Mouse (Mus musculus): ENCODE data around the gene Btbd2. TPM values are rescaled to one million over a fixed set of nuclear protein-coding genes. Genes with fewer than 3 reads are reported as not detected.

Btbd2 gene
- total RNA-seq, 2 experiments from 2014 or later, result 91.7 to 92.7 TPM

GRCm38 (mm10) chr10:80692249-80693165 is 35.6 kb upstream of the Btbd2 start:
- intact Hi-C loops (cut with DNase I), result no loop called here
- no peak for DNase-seq (ENCODE audit: low spot score in 2 of 2)

GRCm38 (mm10) chr10:80687850-80688249 is 31.0 kb upstream of the Btbd2 start:
- intact Hi-C loops (cut with DNase I), result loop anchor here (1.0 kb wide), 1 partner anchor 29 kb away; no protein-coding TSS in a partner anchor
- peak in 1 of 2 experiments; percentile 72 for DNase-seq (ENCODE audit: low spot score in 2 of 2)

- intact Hi-C loops (cut with DNase I), result no loop called here
- no peak for DNase-seq (ENCODE audit: low spot score in 2 of 2)
Observed at GRCm38 (mm10) chr10:80686617-80687016, 29.7 kb upstream of the Btbd2 start.

- no peak for DNase-seq (ENCODE audit: low spot score in 2 of 2)
- intact Hi-C loops (cut with DNase I), result loop anchor here (5.0 kb wide), 1 partner anchor 73 kb away; no protein-coding TSS in a partner anchor
Observed at GRCm38 (mm10) chr10:80684984-80685383, 28.1 kb upstream of the Btbd2 start.

DNA sequence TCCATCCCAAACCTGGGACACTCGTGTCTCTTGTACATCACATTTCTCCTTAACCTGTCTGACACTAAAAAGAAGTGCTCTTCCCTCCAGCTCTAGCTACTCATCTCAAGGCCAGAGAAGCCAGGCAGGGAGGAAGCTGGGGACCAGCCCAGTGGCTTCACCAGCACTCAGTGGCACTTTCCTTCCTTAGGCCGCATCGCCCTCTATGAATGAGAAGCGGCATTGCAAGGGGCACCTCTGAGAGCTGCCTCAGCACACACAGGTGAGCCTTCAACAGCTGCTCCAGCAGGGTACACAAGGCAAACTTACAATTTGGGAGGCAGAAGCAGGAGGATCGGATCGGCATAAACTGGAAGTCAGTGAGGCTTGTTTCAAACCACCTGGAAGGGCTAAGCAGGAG is 27.3 kb upstream of the Btbd2 start:
- intact Hi-C loops (cut with DNase I), result loop anchor here (5.0 kb wide), 1 partner anchor 72 kb away; no protein-coding TSS in a partner anchor
- DNase-seq (ENCODE audit: low spot score in 2 of 2), result peak in 1 of 2 experiments; percentile 55

DNA sequence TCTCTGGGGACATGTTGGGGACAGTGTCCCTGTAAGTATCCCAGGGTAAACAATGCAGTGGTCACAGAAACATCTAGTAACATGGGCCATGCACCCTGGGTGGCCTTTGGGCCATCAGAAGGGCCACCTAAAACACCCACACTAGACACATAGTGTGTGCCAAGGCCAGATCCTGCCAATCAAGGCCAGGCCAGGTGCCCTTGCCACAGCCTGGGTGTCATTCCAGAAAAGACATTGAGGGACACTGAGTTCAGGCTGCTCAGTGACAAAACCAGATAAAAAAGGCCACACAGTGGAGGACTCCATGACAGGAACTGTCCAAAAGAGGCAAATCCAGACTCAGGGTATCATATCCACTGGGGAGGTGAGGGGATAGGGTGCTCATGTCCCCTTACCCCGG is 26.8 kb upstream of the Btbd2 start:
- intact Hi-C loops (cut with DNase I), result loop anchor here (5.0 kb wide), 1 partner anchor 71 kb away; no protein-coding TSS in a partner anchor
- DNase-seq (ENCODE audit: low spot score in 2 of 2), result no peak

- no peak for DNase-seq (ENCODE audit: low spot score in 2 of 2)
- intact Hi-C loops (cut with DNase I), result loop anchor here (5.0 kb wide), 1 partner anchor 70 kb away; no protein-coding TSS in a partner anchor
Observed at GRCm38 (mm10) chr10:80682003-80682402, 25.1 kb upstream of the Btbd2 start.

- intact Hi-C loops (cut with DNase I), result loop anchor here (5.0 kb wide), 1 partner anchor 68 kb away; no protein-coding TSS in a partner anchor
- DNase-seq (ENCODE audit: low spot score in 2 of 2), result no peak
Observed at GRCm38 (mm10) chr10:80680260-80680696, 23.4 kb upstream of the Btbd2 start.

- intact Hi-C loops (cut with DNase I), result loop anchor here (5.0 kb wide), 2 partner anchors 67 to 92 kb away; no protein-coding TSS in a partner anchor
- DNase-seq (ENCODE audit: low spot score in 2 of 2), result no peak
Observed at GRCm38 (mm10) chr10:80679556-80680259, 22.8 kb upstream of the Btbd2 start.

DNA sequence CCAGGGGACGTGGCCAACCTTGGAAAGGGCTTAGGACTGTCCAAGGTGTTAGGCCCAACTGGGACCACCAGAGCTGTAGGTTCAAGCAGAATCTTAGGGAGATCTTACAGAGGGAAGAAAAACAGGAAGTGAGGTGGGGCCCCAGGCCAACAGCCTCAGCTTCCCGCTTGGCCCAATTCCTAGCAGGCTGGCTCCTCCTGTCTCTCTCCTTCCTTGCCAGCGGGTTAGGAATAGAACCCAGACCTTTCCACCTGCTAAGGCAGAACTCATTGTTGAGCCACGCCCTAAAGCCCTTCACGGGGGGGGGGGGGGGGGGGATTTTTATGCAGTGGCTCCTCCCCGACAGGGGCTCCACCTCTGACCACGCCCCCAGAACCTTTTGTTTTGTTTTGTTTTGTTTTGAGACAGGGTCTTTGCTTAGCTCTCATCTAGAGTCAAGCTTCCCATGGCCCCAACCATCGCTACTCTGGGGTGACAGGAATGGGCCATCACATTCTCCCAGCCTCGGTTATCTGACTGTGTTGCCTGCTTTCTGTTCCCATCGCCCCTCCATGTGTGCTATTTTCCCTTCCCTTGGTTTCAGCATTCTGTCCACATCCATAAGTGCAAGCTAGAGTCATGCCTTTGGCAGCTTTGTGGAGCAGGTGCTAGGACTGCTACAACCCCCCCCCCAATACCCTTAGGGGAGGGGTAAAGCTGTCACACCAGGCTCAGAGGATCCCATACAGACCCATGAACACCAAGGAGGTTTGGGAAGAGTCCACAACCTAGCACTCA is 21.9 kb upstream of the Btbd2 start:
- DNase-seq (ENCODE audit: low spot score in 2 of 2), result no peak
- intact Hi-C loops (cut with DNase I), result loop anchor here (5.0 kb wide), 1 partner anchor 91 kb away; no protein-coding TSS in a partner anchor

GRCm38 (mm10) chr10:80677942-80678436 is 21.1 kb upstream of the Btbd2 start, which contains the start of gene Mknk2:
Mknk2 (minus strand) TSS chr10:80678112.
- DNase-seq (ENCODE audit: low spot score in 2 of 2), result peak; percentile 76 to 84
- intact Hi-C loops (cut with DNase I), result loop anchor here (2.0 to 5.0 kb wide), 2 partner anchors 25 to 91 kb away; partner anchors contain the start of gene Izumo4

GRCm38 (mm10) chr10:80677128-80677875 is 20.4 kb upstream of the Btbd2 start:
- intact Hi-C loops (cut with DNase I), result loop anchor here (2.0 to 5.0 kb wide), 2 partner anchors 25 to 90 kb away; partner anchors contain the start of gene Izumo4
- DNase-seq (ENCODE audit: low spot score in 2 of 2), result peak in 1 of 2 experiments; percentile 45

DNA sequence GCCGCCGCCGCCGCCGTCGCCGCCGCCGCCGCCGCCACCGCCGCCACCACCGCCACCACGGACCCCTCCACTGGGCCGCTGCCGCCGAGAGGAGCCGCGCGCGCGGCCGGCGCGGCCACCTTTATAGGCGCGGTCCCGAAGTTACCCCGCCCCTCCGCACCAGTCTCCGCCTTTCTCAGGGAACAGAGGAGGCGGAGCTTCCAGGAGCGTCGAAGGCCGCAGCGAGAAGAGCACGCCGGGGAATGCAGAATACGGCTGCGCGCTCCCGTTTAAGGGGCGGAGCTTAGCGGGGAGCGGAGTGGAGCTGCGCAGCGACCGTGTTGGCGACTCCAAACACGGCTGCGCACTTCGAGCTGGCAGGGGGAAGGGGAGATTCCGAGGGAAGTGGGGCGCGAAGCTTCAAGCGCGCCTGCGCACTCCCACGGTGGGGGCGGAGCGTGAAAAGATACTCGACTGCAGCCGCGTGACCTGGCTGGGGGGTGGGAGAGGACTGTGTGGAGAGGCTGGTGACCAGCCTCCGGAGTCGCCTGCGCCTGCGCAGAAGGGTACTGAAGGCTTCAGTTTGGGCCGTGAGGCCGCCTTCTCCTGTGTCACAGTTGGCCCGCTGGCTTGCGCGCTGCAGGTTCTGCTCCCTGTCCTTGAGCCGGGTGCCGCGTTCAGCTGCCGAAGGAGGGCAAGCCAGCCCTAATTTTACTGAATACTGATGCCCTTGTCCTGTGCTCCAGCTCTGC is 19.5 kb upstream of the Btbd2 start:
- intact Hi-C loops (cut with DNase I), result loop anchor here (1.0 to 5.0 kb wide), 3 partner anchors 26 to 89 kb away; partner anchors contain the start of gene Izumo4
- peak; percentile 99 to 100 for DNase-seq (ENCODE audit: low spot score in 2 of 2)

DNA sequence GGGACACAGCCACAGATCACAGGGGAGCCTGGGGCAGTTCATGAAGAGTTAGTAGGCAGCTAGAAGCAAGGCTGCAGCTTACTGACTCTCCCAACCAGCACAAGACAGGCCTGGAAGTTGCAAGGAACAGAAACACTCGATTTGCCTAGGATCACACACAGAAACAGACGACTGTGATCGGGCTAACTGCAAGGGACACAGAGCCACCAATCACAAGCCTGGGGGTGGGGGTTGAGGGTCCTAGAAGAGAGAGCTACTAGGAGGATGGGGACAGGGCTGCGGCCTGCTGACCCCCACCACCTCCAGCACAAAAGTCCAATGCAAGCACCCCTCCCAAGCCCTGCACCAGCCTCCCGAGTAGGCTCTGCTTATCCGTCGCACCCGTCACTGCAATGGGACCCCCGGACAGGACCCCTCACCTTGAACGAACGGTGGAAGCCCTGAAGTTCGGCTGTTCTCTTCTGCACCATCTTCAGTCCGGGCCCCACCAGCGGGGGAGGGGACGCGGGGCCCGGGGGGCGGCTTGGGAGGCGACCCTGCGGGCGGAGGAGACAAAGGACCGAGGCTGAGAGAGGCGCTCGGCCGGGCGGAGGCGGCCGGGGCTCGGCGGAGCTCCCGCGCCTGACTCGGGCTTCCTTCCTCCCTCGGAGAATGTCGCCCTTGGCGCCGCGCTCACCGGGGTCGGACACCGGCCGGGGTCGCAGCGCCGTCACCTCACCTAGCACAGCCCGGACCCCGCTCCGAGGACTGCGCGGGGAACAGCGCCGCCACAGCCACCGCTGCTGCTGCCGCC is 18.7 kb upstream of the Btbd2 start:
- intact Hi-C loops (cut with DNase I), result loop anchor here (1.0 to 5.0 kb wide), 4 partner anchors 19 to 88 kb away; partner anchors contain the start of genes Btbd2 and Izumo4

DNA sequence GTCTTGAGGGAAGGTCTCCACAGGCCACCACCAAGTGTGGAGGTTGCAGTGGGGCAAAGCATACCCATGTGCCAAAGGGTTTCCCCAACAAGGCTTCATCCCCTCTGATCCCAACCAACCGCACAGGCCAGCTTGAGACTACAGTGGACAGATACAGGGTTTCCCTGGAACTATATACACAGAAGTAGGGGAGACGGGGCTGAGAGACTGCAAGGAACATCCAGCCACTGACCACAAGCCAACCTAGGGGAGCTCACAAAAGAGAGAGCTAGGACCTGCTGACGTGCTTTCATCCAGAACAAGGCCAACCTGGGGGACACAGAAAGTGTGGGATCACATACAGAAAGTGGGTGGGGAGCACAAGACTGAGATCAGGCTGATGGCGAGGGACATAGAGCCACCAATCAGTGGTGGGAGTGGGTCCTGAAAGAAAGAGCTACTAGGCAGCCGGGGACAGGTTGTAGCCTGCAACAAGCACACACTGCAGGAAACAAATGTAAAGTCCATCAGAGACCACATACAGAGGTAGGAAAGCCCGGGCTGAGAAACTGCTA is 18.1 kb upstream of the Btbd2 start:
- intact Hi-C loops (cut with DNase I), result loop anchor here (2.0 to 5.0 kb wide), 2 partner anchors 18 to 88 kb away; partner anchors contain the start of gene Btbd2
- DNase-seq (ENCODE audit: low spot score in 2 of 2), result no peak

More for the DNA sequence above, 18.7 kb upstream of the Btbd2 start:
- peak; percentile 34 for DNase-seq (ENCODE audit: low spot score in 2 of 2)

DNA sequence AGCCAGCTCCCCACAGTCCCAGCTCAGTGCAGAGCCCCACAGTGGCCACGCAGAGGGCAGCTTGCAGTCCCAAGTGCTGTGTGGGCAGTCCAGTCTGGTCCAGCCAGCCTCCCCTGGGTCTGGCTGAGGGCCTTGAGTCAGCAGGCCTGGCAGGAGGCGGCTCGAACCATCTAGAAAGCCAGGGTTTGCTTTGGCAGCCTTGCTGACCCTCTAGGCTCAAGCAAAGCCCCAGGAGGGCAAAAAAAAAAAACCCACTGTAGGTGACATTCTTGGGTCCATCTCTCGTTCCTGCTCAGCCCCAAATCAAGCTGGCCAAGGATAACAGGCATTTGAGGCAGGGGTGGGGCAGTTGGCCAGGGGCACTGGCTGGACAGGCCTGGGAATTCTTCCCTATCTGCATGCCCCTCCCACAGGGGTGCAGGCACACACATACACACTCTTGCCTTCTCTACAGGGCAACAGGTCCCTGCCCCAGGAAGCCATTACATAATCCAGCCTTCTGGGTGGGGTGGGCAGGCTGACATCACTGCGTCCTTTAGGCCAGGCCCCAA is 17.4 kb upstream of the Btbd2 start:
- intact Hi-C loops (cut with DNase I), result loop anchor here (2.0 kb wide), 1 partner anchor 17 kb away; the partner anchor contains the start of gene Btbd2

More for the DNA sequence above, 17.4 kb upstream of the Btbd2 start:
- no peak for DNase-seq (ENCODE audit: low spot score in 2 of 2)

All from left cerebral cortex, postnatal 25 days (tissue).